ENCODE assay signal across 7 mouse cellular contexts in genomic region chr11:117987032-117987451, GRCm38 (mm10). TPM values are rescaled to one million over a fixed set of nuclear protein-coding genes. Genes with fewer than 3 reads are reported as not detected.
DNase-seq lines count a peak whose midpoint lies in the region; ATAC-seq and TF ChIP-seq lines count a peak whose summit lies in the region.

No protein-coding gene starts in this region.

- H3K9me3 ChIP-seq in hindbrain, embryonic 14.5 days (ENCODE audit: control insufficient read depth, low read length), result no peaks in the 10 kb centered on the region
- H3K9me3 ChIP-seq in lung, embryonic 15.5 days, result no peaks in the 10 kb centered on the region

- peak overlapping the region; percentile 79 for H3K4me2 ChIP-seq in hindbrain, embryonic 14.5 days (replicated peaks)
- H3K4me2 ChIP-seq in lung, embryonic 15.5 days, result peak overlapping the region; percentile 70

- TF ChIP-seq CTCF in spleen, adult 2 months (IDR thresholded peaks at IDR 0.05; ENCODE audit: extremely low read depth, insufficient read depth, insufficient read length, insufficient replicate concordance), result no peak
- TF ChIP-seq CTCF in cortical plate, adult 2 months (IDR thresholded peaks at IDR 0.05; ENCODE audit: extremely low read depth, insufficient read depth, low read length), result no peak
- no peak for TF ChIP-seq CTCF in olfactory bulb, adult 2 months (IDR thresholded peaks at IDR 0.05; ENCODE audit: insufficient read depth, low read depth, low read length)

- H3K4me3 ChIP-seq in spleen, adult 2 months (ENCODE audit: extremely low read depth, insufficient read depth, insufficient read length), result peak overlapping the region; percentile 85
- H3K4me3 ChIP-seq in cortical plate, adult 2 months (ENCODE audit: insufficient read depth, low read length), result peak overlapping the region; percentile 48
- H3K4me3 ChIP-seq in hindbrain, embryonic 14.5 days (replicated peaks; ENCODE audit: low read length), result peak overlapping the region; percentile 97
- peak overlapping the region; percentile 81 for H3K4me3 ChIP-seq in lung, embryonic 15.5 days
- H3K4me3 ChIP-seq in olfactory bulb, adult 2 months (ENCODE audit: insufficient read depth, low read depth, low read length), result peak overlapping the region; percentile 86

- no peaks in the 10 kb centered on the region for H3K36me3 ChIP-seq in spleen, adult 2 months (ENCODE audit: control insufficient read depth, insufficient read depth, low read length)
- no peaks in the 10 kb centered on the region for H3K36me3 ChIP-seq in hindbrain, embryonic 14.5 days (replicated peaks; ENCODE audit: control insufficient read depth, insufficient read depth)
- no peaks in the 10 kb centered on the region for H3K36me3 ChIP-seq in lung, embryonic 15.5 days

- under 1% methylated on average over 32 of the region's 32 CpGs for WGBS in spleen, adult 2 months
- WGBS in hindbrain, embryonic 14.5 days, result under 1% methylated on average over 32 of the region's 32 CpGs
- WGBS in lung, embryonic 15.5 days, result under 1% methylated on average over 32 of the region's 32 CpGs
- WGBS in olfactory bulb, adult 2 months, result under 1% methylated on average over 32 of the region's 32 CpGs

- H3K27ac ChIP-seq in spleen, adult 2 months (ENCODE audit: insufficient read depth, low read length), result peak overlapping the region; percentile 26; the same call in 1 of the 2 replicates
- no peak overlapping the region for H3K27ac ChIP-seq in cortical plate, adult 2 months (ENCODE audit: insufficient read depth, low read length)
- H3K27ac ChIP-seq in hindbrain, embryonic 14.5 days, result peak overlapping the region; percentile 47; the same call in 1 of the 2 replicates
- peak overlapping the region; percentile 90 for H3K27ac ChIP-seq in lung, embryonic 15.5 days
- no peak overlapping the region for H3K27ac ChIP-seq in olfactory bulb, adult 2 months (ENCODE audit: insufficient read depth, low read depth, low read length)

- no peak for TF ChIP-seq POLR2A in spleen, adult 2 months (IDR thresholded peaks at IDR 0.05; ENCODE audit: low read depth, low read length)
- no peak for TF ChIP-seq POLR2A in cortical plate, adult 2 months (IDR thresholded peaks at IDR 0.05; ENCODE audit: extremely low read depth, insufficient read depth, low read length)
- no peak for TF ChIP-seq POLR2A in olfactory bulb, adult 2 months (IDR thresholded peaks at IDR 0.05; ENCODE audit: insufficient read depth, low read depth, low read length)

- ATAC-seq in hindbrain, embryonic 14.5 days (ENCODE audit: low FRiP score), result peak; percentile 68
- peak; percentile 65 for ATAC-seq in lung, embryonic 15.5 days (ENCODE audit: borderline replicate concordance, extremely low read depth, low FRiP score, low TSS enrichment)

- peaks cover 7% of the 10 kb centered on the region; the same call in 1 of the 2 replicates for H3K4me1 ChIP-seq in spleen, adult 2 months (ENCODE audit: control insufficient read depth, insufficient read depth, insufficient read length)
- peaks cover 11% of the 10 kb centered on the region for H3K4me1 ChIP-seq in cortical plate, adult 2 months (ENCODE audit: control insufficient read depth, insufficient read depth, low read length)
- peaks cover 25% of the 10 kb centered on the region for H3K4me1 ChIP-seq in hindbrain, embryonic 14.5 days (replicated peaks; ENCODE audit: control insufficient read depth, insufficient read depth, low read length)
- H3K4me1 ChIP-seq in lung, embryonic 15.5 days, result peaks cover 28% of the 10 kb centered on the region
- H3K4me1 ChIP-seq in olfactory bulb, adult 2 months (ENCODE audit: control insufficient read depth, insufficient read depth, low read length), result peaks cover 25% of the 10 kb centered on the region

- peak overlapping the region; percentile 91 for H3K9ac ChIP-seq in hindbrain, embryonic 14.5 days
- peak overlapping the region; percentile 79 for H3K9ac ChIP-seq in lung, embryonic 15.5 days

- peak in 1 of 2 experiments; percentile 10 for DNase-seq in spleen, adult 2 months (ENCODE audit: low read depth in 1 of 2, low spot score in 2 of 2)
- no peak for DNase-seq in spleen, adult 12 weeks (ENCODE audit: low spot score)
- DNase-seq in hindbrain, embryonic 14.5 days (ENCODE audit: low spot score), result no peak
- no peak for DNase-seq in frontal cortex, postnatal 36 days (ENCODE audit: low spot score in 2 of 2)

- no peaks in the 10 kb centered on the region for H3K27me3 ChIP-seq in spleen, adult 2 months (ENCODE audit: control insufficient read depth, insufficient read depth, low read length)
- no peaks in the 10 kb centered on the region for H3K27me3 ChIP-seq in hindbrain, embryonic 14.5 days (ENCODE audit: control insufficient read depth, insufficient read depth, low read length)
- H3K27me3 ChIP-seq in lung, embryonic 15.5 days, result no peaks in the 10 kb centered on the region

RNA-seq across cellular contexts. Expression of gene Pgs1, which starts 0.9 kb away (rescaled TPM):
- 35.6 and 43.7 TPM in 2 replicates for polyA plus RNA-seq in spleen, adult 2 months (2012; rRNA removed)
- 81.6 and 86.6 TPM in 2 replicates for polyA plus RNA-seq in cortical plate, adult 2 months (2012; rRNA removed)
- polyA plus RNA-seq in hindbrain, embryonic 14.5 days (2014; fragmentation: Nextera tagmentation; extraction: Ambion mirVana), result 48.1 and 56.4 TPM in 2 replicates
- polyA plus RNA-seq in lung, embryonic 15.5 days (2015; fragmentation: Nextera tagmentation; extraction: Ambion mirVana), result 37.7 and 42.2 TPM in 2 replicates
- not detected in 2 replicates for polyA plus RNA-seq in olfactory bulb, adult 2 months (2012; ENCODE audit: insufficient read depth, insufficient read length, low replicate concordance, missing spikeins)

RNA-seq across cellular contexts. Expression of gene Socs3, which starts 17.2 kb away (rescaled TPM):
- 22.0 and 31.0 TPM in 2 replicates for polyA plus RNA-seq in spleen, adult 2 months (2012; rRNA removed)
- 5.0 TPM in 2 replicates for polyA plus RNA-seq in cortical plate, adult 2 months (2012; rRNA removed)
- polyA plus RNA-seq in hindbrain, embryonic 14.5 days (2014; fragmentation: Nextera tagmentation; extraction: Ambion mirVana), result 2.9 and 3.0 TPM in 2 replicates
- 12.7 and 13.5 TPM in 2 replicates for polyA plus RNA-seq in lung, embryonic 15.5 days (2015; fragmentation: Nextera tagmentation; extraction: Ambion mirVana)
- not detected in 2 replicates for polyA plus RNA-seq in olfactory bulb, adult 2 months (2012; ENCODE audit: insufficient read depth, insufficient read length, low replicate concordance, missing spikeins)

Comparison
In these comparisons a context has a peak if more than half of its experiments do, and no peak if none do; other contexts are left out.
1. H3K27ac ChIP-seq: peak in spleen, adult 2 months (single experiment), hindbrain, embryonic 14.5 days (single experiment) and lung, embryonic 15.5 days (single experiment); none in cortical plate, adult 2 months (single experiment) and olfactory bulb, adult 2 months (single experiment).
2. Peak in every context shown above with its lines, with median percentiles within 50 percentile points of each other: H3K4me3 ChIP-seq.